Mouse (Mus musculus) forebrain, embryonic 14.5 days (tissue): ENCODE results near the gene Amz2. TPM values are rescaled to one million over a fixed set of nuclear protein-coding genes. Genes with fewer than 3 reads are reported as not detected.

Source experiments
- ATAC-seq: fragments of 200-750 bp; cut with Nextera tagmentation; 2 replicates; pipeline ENCODE4 v1.8.0; 2017; ENCODE audit warnings: mild to moderate bottlenecking, moderate library complexity
- DNase-seq: peaks from one replicate; pipeline ENCODE4 v3.0.0-alpha.2; 2015; ENCODE audit warnings: low spot score
- H3K27ac ChIP-seq: fragments of 300-500 bp; sonication (generic); 2 replicates; pipeline ENCODE4 v1.5.1; 2014; ENCODE audit warnings: low read depth, mild to moderate bottlenecking, control low read depth, low read length, moderate library complexity
- H3K27me3 ChIP-seq: fragments of 300-500 bp; sonication (generic); replicated peaks from 2 replicates; pipeline ENCODE4 v1.6.1; 2014; ENCODE audit warnings: low read length, control low read depth, mixed read lengths; ENCODE audit not compliant: control insufficient read depth, insufficient read depth
- H3K36me3 ChIP-seq: fragments of 300-500 bp; sonication (generic); 2 replicates; pipeline ENCODE4 v1.6.1; 2014; ENCODE audit warnings: low read length, control low read depth; ENCODE audit not compliant: control insufficient read depth, insufficient read depth
- H3K4me1 ChIP-seq: fragments of 300-500 bp; sonication (generic); 2 replicates; pipeline ENCODE4 v1.6.1; 2014; ENCODE audit warnings: antibody characterized with exemption, low read length, control low read depth; ENCODE audit not compliant: control insufficient read depth, insufficient read depth
- H3K4me2 ChIP-seq: fragments of 300-500 bp; sonication (generic); 2 replicates; pipeline ENCODE4 v1.6.1; 2014; ENCODE audit warnings: mild to moderate bottlenecking, control low read depth, low read length
- H3K4me3 ChIP-seq: fragments of 300-500 bp; sonication (generic); 2 replicates; pipeline ENCODE4 v1.5.1; 2014; ENCODE audit warnings: low read depth, low read length, control low read depth
- H3K9ac ChIP-seq: fragments of 300-500 bp; sonication (generic); 2 replicates; pipeline ENCODE4 v1.6.1; 2014; ENCODE audit warnings: mild to moderate bottlenecking, low read length, control low read depth, moderate library complexity
- H3K9me3 ChIP-seq: fragments of 300-500 bp; sonication (generic); replicated peaks from 2 replicates; pipeline ENCODE4 v1.6.1; 2016; ENCODE audit warnings: low read length, control low read depth, mixed read lengths; ENCODE audit not compliant: control insufficient read depth
- WGBS: fragments of 180-500 bp; shearing (Covaris S2); extraction: QIAGEN DNeasy Blood & Tissue Kit; methylation state at CpG from one replicate; pipeline ENCODE4 v1.1.7; 2014; 5-methylcytosine and 5-hydroxymethylcytosine counted together
- microRNA-seq: library from miRNA; unstranded; fragments of <30 nt; microRNA quantifications from one replicate; pipeline ENCODE4, GENCODE M21; 2016
- polyA plus RNA-seq: library from polyadenylated mRNA; unstranded; fragments of >200 nt; fragmentation: Nextera tagmentation; extraction: Ambion mirVana; gene quantifications from 2 replicates; pipeline ENCODE4 v1.2.1, GENCODE M21; 2014

Gene Amz2
- polyA plus RNA-seq, 1 experiment from 2014 or later = 79.6 TPM

GRCm38 (mm10) chr11:109500206-109500605 is 74.5 kb downstream of the Amz2 start:
- Histone ChIP-seq H3K36me3 (no peaks in the 10 kb centered on the region), H3K4me2 (no peak overlapping the region), H3K27ac (no peak overlapping the region), H3K9ac (no peak overlapping the region), H3K27me3 (no peaks in the 10 kb centered on the region), H3K9me3 (no peaks in the 10 kb centered on the region), H3K4me1 (peaks cover 15% of the 10 kb centered on the region), H3K4me3 (no peak overlapping the region)
- WGBS = 85% methylated on average over 5 of the region's 5 CpGs
- DNase-seq (no peak), ATAC-seq (no peak)

Small RNAs within 50 kb of the gene (microRNA-seq; reads per million reads assigned to microRNA genes)
- gene Gm25540 = not detected

Other genes with a start within 250 kb of the Amz2 start
- gene Rgs9, start 127.8 kb upstream of the Amz2 start, polyA plus RNA-seq = 4.3 and 5.4 TPM in 2 replicates
- 13.7 and 16.3 TPM in 2 replicates for gene Gna13, start 63.1 kb upstream of the Amz2 start, polyA plus RNA-seq
- not detected in 2 replicates for gene 9930022D16Rik, start 12.0 kb upstream of the Amz2 start, polyA plus RNA-seq
- 5.1 and 6.2 TPM in 2 replicates for gene Arsg, start 47.4 kb downstream of the Amz2 start, polyA plus RNA-seq
- gene Slc16a6, start 47.7 kb downstream of the Amz2 start, polyA plus RNA-seq = 2.8 and 4.4 TPM in 2 replicates
- gene Wipi1, start 186.0 kb downstream of the Amz2 start, polyA plus RNA-seq = 5.7 and 6.9 TPM in 2 replicates
- 504 and 551 TPM in 2 replicates for gene Prkar1a, start 223.5 kb downstream of the Amz2 start, polyA plus RNA-seq